Mouse (Mus musculus) thymus, postnatal 0 days (tissue): ENCODE results near the gene Necab2. TPM values are rescaled to one million over a fixed set of nuclear protein-coding genes. Genes with fewer than 3 reads are reported as not detected.

Experiments used
- DNase-seq: peaks from one replicate; pipeline ENCODE4 v3.0.0-alpha.2; 2015; ENCODE audit warnings: low spot score
- polyA plus RNA-seq: library from polyadenylated mRNA; unstranded; fragments of >200 nt; fragmentation: Nextera tagmentation; extraction: Ambion mirVana; gene quantifications from 2 replicates; pipeline ENCODE4 v1.2.1, GENCODE M21; 2015

Necab2 gene
- polyA plus RNA-seq, 1 experiment from 2014 or later: 0.12 TPM

DNA sequence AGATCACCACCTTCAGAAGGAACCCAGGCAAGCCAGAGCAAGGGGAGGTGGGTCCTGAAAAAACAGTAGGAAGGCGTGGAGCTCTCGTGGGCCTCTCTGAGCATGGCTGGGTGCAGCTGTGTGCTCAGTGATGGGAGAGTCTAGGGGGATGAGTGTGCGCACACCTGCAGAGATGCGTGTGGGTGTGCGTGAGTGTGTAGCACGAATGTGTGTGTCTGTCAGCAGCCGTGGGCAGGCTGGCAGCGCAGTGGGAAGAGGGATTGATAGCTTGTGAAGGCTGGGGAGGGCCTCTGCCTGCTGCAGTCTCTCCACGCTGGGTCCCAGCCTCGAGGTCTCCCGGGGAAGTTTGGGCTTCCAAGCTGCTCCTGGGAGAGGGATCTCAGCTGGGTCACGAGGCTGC is 3.1 kb downstream of the Necab2 start:
- no peak for DNase-seq

GRCm38 (mm10) chr8:119451131-119451530 is 4.6 kb downstream of the Necab2 start:
- DNase-seq: no peak

DNA sequence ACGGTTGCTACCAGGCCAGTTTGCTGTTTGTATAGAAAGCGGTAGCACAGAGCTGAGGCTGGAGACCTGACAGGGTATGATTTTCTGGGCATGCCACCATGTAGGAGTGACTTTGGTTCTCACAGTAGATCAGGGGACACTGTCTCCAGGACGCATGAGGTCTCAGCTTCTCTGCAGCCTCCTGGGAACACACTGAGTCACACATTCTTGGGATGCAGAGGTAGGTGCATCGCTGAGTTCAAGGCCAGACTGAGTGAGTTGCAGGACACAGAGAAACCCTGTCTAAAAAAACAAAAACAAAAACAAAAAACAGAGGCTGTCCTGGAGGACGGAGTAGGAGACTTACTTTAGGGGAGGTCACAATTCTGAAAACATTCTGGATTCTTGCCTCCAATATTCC is 6.4 kb downstream of the Necab2 start:
- DNase-seq: no peak

DNA sequence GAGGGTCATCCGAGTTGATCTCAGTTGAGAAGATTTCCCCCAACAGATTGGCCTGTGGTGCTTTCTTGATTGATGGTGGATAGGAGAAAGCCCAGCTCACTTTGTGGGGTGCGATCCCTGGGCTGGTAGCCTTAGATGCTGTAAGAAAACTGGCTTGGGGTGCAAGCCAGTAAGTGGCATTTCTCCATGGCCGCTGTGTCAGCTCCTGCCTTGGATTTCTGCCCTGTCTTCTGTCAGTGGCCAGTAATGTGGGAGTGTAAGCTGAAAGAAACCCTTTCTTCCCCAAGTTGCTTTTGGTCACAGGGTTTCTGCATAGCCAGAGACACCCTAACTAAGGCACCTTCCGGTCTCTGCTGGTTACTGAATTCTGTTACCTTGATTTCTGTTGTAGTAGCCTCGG is 9.5 kb downstream of the Necab2 start:
- DNase-seq: no peak

- DNase-seq: no peak
Observed at GRCm38 (mm10) chr8:119459724-119460123, 13.2 kb downstream of the Necab2 start.

GRCm38 (mm10) chr8:119461356-119461755 is 14.8 kb downstream of the Necab2 start:
- DNase-seq: no peak

DNA sequence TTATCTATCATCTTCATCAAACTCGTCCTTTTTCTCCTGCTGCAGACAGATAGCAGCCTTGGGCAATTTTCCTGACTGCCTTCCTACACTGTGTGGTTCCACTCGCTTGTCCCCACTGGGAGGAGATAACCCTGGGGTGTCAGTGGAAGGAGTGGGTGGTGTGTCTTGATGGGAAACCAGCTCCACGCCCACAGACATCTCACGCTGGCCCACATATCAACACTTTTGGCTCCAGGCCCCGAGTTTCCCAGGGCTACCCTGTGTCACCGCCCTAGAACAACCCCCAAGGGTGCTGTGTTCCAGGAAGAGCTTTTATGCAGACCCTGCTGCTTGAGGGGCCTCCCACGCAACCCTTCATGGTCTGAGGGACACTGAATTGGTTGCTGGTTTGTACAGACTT is 17.2 kb downstream of the Necab2 start:
- DNase-seq: no peak

DNA sequence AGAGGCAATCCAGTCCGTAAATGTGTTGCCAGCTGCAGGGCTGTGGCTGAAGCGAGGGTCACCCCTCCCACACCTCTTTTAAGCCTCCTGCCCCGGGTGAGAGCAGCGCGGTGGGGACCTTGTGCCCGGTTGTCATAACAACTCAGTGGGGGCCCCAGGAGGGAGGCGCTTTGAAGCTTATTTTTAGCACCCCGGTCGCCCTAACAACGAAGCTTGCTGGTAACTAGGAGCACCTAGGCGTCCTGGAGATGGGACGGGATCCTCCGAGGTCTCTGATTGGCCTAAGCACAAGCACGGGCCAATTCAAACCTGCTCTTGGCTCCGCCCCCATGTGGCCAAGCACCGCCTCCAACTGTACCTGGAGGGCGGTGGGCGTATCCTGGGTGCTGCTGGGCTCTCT is 19.6 kb downstream of the Necab2 start:
- DNase-seq: peak; percentile 66

DNA sequence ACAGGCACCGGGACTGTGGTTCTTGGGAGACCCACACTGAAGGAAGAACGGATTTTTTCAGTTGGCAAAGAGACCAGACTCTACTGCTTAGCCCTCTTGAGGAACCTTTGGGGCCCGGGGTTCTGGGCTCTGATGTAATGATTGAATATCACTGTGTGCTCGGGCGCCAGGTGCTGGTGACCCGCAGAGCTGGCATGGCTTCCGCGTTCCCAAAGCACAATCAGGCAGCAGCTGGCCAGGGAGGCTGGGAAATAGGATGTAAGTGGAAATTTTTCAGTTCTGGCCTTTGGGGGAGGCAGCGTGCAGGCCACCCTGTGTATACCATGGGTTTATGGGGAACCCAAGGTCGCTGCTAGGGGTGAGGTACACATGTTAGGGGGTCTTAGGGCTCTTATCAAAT is 20.3 kb downstream of the Necab2 start:
- DNase-seq: no peak

GRCm38 (mm10) chr8:119468091-119468490 is 21.6 kb downstream of the Necab2 start:
- no peak for DNase-seq

- DNase-seq: no peak
Observed at GRCm38 (mm10) chr8:119478684-119479083, 32.2 kb downstream of the Necab2 start.

DNA sequence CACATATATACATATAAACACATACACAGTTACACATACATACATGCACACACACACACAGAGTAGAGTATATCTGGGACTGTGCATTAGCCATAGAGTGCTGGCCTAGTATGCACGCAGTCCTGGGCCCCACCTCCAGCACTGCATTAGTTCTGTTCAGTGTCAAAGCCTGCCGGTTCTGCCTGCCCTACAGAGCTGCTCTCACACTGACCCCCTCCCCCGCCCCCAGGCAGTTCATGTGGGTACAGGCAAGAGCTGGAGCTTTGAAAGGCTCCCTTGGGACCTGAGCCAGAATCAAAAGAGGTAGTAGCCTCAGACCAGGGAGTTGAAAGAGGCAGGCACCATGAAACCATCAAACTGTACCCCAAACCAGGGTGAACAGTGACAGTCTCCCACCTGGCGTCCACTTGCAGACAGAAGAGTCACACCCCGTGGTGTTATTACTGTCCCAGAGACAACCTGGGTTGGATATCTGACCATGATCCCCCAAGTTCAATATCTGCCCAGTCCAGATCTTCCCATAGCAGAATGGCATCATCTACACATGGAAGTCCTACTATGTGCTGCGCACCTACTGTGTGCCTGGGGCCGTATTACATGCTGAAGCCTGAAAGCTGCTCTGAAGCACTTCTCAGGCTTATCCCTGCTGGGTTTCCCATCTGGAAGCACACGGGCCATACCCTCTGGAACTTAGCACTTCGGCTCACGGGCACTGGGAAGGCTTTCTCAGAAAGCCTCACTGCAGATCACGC is 37.8 kb downstream of the Necab2 start:
- no peak for DNase-seq

DNA sequence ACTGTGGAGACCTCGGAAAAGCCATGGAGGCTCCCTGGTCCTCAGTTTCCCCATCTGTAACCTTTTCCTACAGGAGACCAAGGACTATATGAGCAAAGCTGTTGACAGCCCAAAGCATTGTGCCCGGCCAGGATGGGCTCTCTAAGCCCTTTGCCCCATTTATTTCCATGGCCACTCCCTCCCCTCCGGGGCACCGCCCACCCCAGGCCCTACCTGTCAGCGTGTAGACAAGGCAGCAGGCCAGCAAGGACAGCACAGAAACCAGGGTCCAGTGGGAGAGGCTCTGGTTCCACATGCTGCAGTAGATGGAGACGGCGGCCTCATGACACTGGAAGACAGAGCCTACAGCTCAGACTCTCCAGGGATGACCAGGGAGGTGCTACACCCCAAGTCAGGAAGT is 40.6 kb downstream of the Necab2 start:
- DNase-seq: no peak

- peak; percentile 62 for DNase-seq
Observed at GRCm38 (mm10) chr8:119496848-119497247, 50.3 kb downstream of the Necab2 start.

DNA sequence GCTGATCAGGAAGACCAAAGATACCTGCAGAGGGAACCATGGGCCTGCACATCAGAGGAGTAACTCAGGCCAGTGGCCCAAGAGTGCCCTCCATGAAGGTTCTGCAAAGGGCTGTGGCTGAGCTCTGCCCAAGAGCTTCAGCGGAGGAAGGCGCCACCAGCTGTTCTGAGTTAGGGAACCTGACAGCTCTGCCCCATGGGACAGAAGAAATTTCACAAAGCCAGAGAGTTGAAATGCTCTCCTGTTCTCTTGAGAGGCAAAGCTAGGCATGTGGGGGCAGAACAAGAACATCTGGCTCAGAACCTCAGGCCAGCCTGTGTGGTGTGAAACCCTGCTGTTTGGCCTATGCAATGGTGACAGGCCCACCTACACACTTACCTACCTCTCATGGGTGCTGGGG is 53.3 kb downstream of the Necab2 start:
- DNase-seq: no peak

DNA sequence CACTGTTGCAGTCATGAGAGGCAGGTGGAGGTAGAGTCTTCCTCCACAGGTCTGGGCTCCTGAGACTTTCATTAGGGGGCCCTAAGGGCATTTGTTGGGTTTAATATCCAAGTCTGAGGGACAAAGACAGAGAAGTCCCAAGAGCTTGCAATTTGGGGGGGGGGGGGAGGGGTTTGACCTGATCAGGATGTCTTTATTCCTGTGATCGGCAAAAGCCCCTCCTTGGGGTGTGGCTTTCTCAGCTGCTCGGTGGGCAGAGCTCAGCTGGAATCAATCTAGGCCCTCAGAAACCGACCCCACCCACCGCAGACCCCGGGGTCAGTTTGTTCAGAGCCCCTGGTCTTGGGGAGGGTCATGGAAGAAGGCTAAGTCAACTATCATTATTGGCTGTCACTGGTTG is 55.1 kb downstream of the Necab2 start, which contains the start of gene Slc38a8:
Slc38a8 (minus strand) TSS at position 101 of the 400 bp plus-strand sequence.
- no peak for DNase-seq

DNA sequence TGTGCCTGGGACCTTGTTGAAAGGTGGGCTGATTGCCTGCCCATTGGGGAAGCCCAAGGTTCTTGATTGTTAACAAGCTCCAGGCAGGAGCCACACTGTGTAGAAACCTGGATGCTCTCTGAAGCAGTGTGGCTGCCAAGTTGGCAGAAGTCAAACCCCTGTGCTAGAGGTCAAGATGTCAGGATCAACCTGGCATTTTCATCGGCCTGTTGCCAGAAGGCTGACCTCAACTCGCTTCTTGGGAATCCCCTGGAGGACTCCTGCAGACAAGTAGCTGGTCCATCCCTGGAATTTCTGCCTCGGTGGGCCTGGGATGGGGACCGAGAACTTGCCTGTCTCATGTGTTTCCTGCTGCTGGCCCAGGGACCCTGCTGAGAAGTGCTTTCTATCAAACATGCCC is 55.6 kb downstream of the Necab2 start:
- DNase-seq: no peak

GRCm38 (mm10) chr8:119503191-119503767 is 56.8 kb downstream of the Necab2 start:
- no peak for DNase-seq

- DNase-seq: no peak
Observed at GRCm38 (mm10) chr8:119505488-119505887, 59.0 kb downstream of the Necab2 start.

- DNase-seq: no peak
Observed at GRCm38 (mm10) chr8:119506106-119506505, 59.6 kb downstream of the Necab2 start.

- DNase-seq: no peak
Observed at GRCm38 (mm10) chr8:119510471-119510870, 64.0 kb downstream of the Necab2 start.

DNA sequence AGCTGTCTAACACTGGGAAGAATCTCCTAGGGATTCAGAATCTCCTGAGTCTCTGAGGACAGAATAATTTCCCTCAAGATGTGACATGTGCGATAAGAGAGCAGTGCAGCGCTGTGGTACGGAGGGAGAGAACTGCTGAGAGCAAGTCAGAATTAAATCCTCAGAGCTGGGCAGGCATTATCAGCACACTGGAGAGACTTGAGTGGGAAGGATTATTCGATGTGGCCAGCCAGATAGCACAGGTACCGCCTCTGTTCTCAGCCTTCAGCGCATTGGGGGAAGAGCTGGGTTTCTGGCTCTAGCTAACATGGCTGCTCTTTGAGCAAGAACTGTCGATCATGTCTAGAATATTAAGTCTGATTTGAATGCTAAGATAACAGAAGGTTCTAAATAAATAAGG is 65.2 kb downstream of the Necab2 start:
- no peak for DNase-seq

- no peak for DNase-seq
Observed at GRCm38 (mm10) chr8:119513405-119513804, 66.9 kb downstream of the Necab2 start.
